Mouse (Mus musculus): ENCODE data around the gene Pstk.

DNA sequence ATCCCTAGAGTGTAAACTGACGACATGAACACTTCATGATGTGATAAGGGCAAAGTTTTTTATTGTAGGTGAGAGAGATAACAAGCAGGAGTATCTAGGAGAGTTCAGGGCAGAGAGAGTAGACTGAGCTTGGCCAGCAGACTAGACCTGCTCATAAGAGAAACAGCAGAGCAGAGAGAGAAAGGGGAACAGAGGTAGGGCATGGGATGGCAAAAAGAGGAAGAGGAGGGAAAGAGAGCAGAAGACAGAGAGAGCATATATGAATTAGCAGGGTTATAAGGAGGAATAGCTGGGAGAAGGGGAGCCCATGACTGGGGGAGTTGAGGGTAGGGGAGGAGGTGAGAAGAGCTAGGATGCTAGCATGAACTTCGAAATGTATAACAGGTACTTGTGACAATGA lies 39.3 kb upstream of the Pstk start:
- TF ChIP-seq EP300 (IDR thresholded peaks at IDR 0.05; ENCODE audit: low read depth) (no peak), CTCF (IDR thresholded peaks at IDR 0.05; ENCODE audit: low read depth) (no peak)

All from heart, postnatal 0 days (tissue).